Mouse (Mus musculus): Measurements from ENCODE around the gene Phc2.

DNA sequence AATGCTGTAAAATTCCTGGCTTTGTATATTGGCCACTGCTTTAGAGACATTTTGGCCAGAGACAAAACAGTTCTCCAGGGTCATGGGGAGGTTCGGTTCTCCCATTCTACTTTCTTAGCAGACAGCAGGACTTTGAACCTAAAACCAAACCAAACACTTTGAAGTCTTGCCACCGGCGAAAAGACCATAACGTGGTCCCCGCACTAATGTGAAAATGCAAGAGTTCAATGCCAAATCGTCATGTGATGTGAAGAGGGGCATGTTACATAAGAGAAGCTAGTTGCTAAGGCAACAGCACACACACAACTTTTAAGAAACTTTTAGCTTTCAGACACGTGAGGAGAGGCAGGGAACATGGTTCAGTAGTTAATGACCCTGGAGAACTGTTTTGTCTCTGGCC, 19.1 kb upstream of the Phc2 start:
- TF ChIP-seq CTCF (IDR thresholded peaks at IDR 0.05; ENCODE audit: borderline replicate concordance, extremely low read depth, insufficient read depth, insufficient read length): no peak
- TF ChIP-seq POLR2A (IDR thresholded peaks at IDR 0.05; ENCODE audit: borderline replicate concordance, extremely low read depth, insufficient read depth, insufficient read length, poor library complexity, severe bottlenecking): no peak
